Mouse (Mus musculus) left cerebral cortex, postnatal 36 days (tissue): ENCODE measurements around the gene Myadml2. TPM values are rescaled to one million over a fixed set of nuclear protein-coding genes. Genes with fewer than 3 reads are reported as not detected.

Experiments used
- DNase-seq, 2 experiments: peaks; one replicate each; pipeline ENCODE4 v3.0.0; 2021 to 2022; ENCODE audit warnings: low spot score in 2 of 2, mixed read lengths in 1 of 2
- intact Hi-C: fragments of 180-260 bp; cut with DNase I; formaldehyde crosslinking; loops from one replicate; pipeline ENCODE4 v1.15.1; 2025
- total RNA-seq, 2 experiments: library from RNA; stranded (reverse); gene quantifications; 2 replicates each; pipeline ENCODE4 v1.2.3; 2021

The Myadml2 gene
- total RNA-seq, 2 experiments from 2014 or later = 8.2 to 11.9 TPM

DNA sequence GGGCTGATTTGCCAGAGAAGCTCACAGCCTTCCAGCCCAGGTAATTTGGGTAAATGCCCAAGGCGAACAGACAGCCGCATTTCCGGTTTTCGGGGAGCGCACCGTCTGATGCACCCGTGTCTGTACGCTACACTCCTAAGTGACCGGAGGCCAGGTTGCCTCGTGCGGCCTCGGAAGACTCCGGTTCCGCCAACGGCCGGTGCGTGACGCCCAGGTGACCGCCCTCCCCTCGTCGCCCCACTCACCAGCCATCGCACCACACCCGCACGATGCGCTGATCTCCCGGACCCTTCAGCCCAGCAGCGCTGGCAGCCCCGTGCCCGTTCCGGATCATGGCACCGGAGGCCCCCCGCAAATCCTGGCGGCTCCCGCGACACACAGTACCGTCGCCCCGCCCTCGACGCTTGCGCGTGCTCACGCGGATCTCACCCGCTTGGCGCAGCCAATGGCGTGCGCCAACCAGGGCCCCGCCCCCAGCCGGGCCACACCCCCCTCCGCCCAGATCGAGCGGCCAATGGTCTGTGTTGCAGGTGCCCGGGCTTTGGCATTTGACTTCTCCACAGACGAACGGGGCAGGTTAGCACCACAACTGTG lies 30.3 kb downstream of the Myadml2 start, which contains the start of gene Pcyt2:
Pcyt2 (minus strand) TSS at position 418 of the 594 bp plus-strand sequence.
- DNase-seq = peak; percentile 89 to 92
- intact Hi-C loops = no loop called here

DNA sequence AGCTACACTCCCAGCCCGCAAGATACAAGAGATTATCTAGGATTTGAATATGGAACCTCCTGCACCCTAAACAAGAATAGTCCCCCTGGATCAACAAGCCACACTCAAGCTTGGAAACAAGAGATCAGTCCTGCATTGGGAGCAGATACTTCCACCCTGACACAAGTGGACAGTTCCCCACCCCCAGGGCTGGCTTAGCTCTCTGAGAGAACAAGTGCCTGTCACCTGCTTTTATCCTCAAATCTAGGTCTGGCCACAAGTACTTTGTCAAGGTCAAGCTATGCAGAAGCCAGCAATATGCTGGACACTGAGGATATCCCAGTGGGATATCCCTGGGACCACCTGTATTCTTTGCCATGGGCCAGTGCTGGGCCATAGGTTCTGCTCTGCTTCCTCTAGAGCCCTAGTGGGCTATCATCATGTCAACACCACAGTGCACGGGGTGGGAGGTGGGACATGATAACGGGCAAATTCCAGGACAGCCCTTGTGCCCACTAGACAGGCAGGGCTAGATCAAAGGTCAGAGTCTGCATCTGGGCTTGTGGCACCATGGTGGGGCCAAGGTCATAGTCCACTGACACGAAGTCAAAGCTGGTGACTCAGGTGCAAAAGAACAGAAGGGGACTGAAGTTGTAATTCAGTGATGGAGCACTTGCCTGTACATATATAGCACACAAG lies 31.2 kb downstream of the Myadml2 start:
- no peak for DNase-seq
- intact Hi-C loops = no loop called here

DNA sequence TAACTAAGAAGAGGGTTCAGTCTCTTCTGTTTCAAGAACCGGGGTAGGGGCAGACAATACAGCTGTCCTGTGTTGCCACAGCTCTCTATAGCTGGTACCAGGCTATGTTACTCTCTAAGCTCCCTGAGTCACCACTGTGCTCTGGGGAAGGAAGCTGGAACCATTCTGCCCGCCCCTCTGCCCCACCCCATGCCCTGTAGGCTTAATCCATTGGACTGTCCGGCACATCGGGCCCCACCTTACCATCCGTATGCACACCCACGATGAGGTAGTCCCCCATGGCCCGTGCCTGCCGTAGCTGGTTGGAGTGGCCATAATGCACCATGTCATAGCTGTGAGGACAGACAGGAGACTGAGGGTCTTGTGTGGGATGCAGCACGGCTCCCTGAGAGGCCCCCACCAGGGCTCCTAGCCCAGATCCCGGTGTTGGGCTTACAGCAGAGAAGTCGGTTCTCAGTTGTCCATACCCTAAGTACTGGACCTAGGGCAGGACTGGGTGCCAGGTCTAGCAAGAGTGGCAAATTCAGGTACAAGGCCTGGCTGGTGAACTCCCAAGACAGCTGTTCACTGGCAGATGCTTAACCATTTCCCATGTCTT lies 32.3 kb downstream of the Myadml2 start:
- intact Hi-C loops = no loop called here
- DNase-seq = no peak

DNA sequence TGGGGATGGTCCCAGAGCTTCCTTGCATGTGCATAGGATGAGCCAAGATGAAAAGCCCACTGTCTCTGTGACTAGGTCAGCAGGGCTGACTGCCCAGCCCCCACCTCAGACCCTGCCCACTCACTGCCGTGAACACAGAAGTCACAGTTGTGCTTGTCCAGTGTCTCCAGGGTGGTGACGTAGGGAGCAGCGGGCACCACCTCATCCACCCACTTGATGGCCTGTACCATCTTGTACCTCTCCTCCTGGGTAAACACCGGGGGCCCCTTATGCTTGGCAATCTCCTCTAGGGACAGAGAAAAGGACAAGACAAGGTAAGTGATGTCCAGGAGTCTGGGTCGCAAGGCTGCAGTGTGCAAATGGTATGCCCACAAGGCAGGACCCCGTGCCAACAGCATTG lies 32.8 kb downstream of the Myadml2 start:
- intact Hi-C loops = no loop called here

DNA sequence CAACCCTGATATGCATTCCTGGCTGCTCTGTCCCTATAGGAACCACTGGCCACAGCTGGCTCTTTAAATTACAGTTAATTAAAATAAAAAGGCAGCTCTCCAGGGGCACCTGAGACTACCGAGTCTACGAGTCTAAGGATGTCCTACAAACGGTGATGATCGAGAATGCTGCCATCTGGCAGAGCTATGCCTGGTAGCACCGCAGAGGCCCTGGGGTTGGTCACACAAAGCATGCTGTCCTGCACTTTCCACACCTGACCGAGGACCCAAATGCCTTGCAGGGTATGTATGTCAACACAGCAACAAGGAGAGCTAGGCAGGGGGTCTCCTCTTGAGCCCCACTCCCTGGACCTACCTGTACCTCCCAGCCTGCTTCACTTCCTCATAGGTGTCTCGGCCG lies 34.0 kb downstream of the Myadml2 start:
- intact Hi-C loops = no loop called here
- no peak for DNase-seq

More for the DNA sequence above, 32.8 kb downstream of the Myadml2 start:
- DNase-seq = no peak

DNA sequence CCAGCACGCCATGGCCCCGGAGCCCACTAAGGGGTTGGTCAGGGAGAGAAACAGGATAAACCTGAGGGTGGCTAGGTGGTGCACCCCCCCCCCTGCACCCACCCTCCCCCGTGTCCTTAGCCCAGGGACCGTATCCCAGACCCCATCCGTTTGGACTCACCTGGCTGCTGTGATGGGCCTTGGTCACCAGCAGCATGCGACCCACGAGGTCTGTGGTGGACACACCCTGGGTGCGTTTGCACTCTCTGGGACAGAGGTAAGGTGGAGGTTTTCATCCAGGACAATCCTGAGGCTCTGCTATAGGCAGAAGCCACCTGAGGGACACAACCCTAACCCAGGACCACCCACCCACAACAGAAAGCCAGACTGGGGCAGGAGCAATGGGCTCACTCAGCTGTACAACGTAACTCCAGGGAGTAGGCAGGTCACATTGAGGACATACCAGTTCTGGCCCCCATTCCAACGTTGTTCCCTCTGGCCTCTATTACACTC lies 34.4 kb downstream of the Myadml2 start:
- DNase-seq = no peak
- intact Hi-C loops = no loop called here

DNA sequence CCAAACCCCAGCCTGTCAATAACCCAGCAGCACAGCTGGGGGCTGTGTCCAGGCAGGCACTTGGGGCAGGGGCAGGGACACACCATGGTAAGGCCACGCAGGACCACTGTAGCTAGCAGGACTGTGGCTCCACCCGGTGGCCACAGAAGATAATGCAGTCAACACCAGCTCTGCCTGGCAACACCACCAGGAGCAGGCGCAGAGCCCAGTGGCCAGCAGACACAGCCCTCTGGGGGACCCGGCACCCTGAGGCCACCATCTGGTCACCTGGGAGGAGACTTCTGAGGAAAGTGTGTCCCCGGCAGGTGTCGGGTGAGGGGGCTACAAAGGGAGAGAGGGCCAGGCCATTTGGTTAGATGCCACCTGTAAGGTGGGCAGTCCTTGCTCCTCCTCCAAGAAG lies 35.2 kb downstream of the Myadml2 start:
- no peak for DNase-seq
- intact Hi-C loops = no loop called here

DNA sequence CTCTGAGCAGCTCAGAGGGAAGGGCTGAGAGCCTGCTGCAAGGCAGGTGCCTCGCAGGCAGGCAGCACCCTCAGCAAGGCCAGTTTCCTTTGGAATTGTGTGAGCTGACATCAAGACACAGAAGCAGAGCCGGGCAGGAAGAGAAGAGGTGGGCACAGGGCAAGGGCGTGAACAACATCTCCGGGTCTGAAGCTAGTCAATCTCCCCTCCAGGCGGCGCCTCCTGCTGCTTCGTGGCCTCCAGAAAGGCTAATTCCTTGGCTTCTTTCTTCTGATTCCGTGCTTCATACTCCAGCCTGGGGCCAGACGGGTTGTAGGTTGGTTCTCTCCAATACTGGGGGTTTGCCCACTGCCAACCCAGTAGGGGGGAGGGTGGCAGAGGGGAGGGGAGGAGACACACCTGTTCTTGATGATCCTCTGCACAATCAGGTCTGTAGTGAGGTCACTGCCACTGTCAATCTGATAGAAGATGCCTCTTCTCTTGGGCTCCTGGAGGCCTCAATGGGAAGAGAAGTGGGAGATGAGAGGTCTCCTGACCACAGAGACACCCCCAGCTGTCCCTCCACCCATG lies 37.4 kb downstream of the Myadml2 start:
- intact Hi-C loops = no loop called here

DNA sequence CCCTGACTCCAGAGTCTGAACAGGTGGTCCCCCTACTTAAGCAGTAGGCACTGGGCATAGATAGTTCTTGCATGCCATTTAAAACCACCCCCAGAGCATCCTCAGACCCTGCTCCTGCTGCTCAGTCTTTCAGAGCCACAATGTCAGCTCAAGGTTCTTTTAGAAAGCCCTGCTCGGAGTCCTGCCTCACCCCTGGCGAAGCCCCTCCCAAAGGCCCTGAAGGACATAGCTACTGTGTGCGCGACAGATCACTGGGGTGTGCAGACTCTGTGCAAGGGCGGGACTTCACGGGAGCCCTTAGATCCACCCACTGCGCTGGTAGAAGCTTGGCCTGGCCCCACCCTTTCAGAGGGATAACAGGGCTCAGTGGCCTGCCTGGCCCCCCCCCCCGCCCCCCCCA lies 38.7 kb downstream of the Myadml2 start:
- no peak for DNase-seq
- intact Hi-C loops = no loop called here

More for the DNA sequence above, 37.4 kb downstream of the Myadml2 start:
- DNase-seq = no peak

DNA sequence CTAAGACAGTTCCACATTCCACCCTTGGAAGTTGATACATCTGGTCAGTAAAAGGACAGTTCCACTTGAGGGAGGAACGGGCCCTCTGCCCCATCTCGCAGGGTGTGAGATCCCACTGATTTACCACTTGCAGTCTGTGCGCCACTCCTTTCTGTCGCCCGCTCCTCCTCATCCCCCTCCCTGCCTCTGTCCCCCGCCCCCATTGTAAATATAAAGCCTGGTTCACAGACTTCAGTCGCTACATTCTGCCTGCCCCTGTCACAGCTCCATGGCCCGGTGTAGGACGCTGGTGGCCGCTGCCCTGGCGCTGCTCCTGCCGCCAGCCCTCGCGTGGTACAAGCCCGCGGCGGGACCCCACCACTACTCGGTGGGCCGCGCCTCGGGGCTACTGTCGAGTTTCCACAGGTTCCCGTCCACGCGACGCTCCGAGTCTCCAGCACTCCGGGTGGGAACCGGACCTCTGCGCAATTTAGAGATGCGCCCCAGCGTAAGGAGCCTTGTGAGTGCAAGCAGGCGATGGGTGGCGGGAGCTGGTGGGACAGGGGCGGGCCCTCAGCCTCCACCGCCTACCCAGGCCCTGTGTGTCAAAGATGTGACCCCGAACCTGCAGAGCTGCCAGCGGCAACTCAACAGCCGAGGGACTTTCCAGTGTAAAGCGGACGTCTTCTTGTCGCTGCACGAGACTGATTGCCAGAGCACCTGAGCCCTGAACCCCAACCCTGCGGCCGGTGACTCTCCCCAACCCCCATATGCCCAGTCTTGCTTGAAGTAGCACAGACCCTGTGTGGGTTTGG lies 39.5 kb downstream of the Myadml2 start, which contains the start of gene Npb:
Npb (plus strand) TSS at position 237 of the 794 bp plus-strand sequence.
- no peak for DNase-seq
- intact Hi-C loops = no loop called here

DNA sequence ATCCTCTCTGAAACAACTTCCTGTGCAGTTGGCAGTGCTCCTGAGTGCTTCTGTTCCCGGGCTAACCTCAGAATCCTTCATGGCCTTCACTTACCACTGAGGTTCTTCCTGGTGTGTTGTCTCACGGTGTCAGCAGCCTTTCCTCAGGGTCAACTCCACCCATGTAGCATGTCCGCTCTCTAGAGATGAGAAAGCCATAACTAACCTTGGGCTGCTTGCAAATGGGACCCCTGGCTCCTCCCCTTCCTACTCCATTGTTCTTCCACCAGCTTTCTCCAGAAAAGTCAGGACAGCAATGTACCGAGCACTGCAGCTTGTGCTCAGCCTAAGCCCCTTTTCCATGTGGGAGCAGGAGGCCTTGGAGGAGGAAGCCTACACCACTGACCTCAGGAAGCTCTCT lies 41.2 kb downstream of the Myadml2 start:
- DNase-seq = no peak
- intact Hi-C loops = no loop called here

DNA sequence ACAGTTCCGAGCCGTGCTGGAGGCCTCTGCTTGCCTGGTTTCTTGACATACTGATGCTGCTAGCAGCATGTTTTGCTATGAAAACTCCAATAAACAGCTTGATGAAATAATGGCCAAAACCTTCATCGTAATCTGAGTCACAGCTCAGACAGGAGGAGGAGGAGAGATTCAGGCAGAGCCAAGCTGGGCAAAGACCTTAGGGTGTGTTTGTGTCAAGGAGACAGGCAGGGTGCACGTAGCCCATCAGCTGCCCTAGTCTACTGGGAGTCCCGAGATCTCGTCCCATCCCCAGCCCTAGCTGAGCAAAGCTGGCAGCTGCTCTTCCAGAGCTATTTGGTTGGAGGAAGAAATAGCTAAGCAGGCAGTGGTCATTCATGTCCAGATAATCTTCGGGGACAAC lies 42.3 kb downstream of the Myadml2 start:
- DNase-seq = no peak
- intact Hi-C loops = no loop called here

DNA sequence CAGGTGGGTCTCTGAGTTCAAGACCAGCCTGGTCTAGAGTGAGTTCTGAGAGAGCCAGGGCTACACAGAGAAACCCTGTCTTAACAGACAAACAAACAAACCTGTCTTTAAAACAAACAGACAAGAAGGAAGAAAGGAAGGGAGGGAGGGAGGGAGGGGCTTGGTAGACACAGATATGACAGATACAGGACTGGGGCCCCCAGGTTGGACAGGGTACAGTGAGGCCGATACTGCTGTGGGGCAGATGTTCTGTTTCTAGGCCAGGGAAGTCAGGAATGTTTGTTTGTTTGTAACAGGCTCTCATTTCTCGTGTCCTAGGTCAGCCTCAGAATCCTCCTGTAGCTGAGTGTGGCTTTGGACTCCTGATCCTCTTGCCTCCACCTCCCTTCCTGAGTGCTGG lies 44.4 kb downstream of the Myadml2 start:
- no peak for DNase-seq
- intact Hi-C loops = no loop called here

DNA sequence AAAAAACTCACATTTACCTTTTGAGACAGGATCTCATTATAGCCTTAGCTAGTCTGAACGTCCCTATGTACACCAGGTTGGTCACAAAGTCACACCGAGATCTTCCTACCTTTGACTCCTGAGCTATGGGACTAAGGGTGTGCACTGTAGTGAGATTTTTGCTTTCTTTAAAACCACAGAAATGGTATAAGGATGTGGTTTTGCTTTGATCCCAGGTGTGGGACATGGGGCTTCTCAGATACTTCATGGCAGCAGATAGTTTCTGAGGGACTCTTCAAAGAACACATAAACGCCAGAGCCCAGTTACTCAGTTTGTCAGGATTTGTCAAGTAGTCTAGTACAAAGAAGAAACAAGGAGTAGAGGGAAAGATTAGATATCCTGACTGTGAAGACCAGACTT lies 47.2 kb downstream of the Myadml2 start:
- no peak for DNase-seq
- intact Hi-C loops = no loop called here

DNA sequence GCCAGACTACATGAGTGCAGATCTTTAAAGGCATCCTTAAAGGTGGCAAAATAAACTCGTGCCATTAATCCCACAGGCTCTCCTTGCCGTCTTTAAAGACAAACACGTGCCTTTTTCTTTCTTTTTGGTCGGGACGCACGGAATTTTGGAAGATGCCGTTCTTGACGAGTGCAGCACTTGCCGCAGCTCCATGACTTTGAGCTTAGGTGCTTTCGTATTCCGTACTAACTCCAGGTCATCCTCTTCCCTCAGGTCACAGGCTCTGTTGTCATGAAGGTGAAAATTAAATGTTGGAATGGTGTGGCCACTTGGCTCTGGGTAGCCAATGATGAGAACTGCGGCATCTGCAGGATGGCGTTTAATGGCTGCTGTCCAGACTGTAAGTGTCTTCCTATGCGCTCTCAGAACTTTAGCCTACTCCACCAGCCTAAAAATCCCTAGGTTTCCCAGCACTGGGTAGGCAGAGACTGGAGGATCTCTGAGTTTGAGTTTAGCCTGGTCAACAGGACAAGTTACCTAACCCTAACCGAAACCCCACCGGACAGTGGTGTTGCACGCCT lies 48.9 kb downstream of the Myadml2 start:
- intact Hi-C loops = no loop called here
- DNase-seq = no peak

DNA sequence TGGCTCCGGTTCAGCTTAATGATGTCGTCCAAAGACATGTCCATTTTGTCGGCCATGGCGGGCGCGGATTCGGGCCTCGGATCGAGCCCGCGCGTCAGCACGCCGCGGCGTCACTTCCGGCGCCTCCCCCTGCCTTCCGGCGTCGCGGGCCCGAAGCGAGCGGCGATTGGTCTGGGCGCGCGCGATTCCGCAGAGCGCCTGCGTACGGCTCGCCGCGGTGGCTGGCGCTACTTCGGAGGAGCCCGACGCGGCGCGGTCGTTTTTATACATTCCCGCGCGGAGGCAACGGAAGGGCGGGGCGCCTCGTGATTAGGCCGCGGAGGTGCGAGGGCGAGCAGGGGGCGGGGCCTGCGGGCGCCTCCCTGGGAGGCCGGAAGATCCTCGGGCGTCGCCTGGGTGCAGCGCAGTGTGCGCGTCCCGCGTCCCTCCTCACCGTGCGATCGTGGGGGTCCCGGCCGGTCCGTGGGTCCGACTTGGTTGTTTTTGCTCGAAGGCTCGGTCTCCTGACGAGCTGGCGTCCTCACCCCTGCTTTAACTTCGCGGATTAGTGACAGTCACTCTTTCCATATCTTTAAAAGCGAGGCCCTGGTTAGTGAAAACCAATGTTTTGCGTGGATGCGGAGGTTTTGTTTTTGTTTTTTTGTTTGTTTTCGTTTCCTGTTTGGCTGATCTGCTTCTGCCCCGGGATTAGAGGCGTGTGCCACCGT lies 49.5 kb downstream of the Myadml2 start, which contains the start of the genes Alyref and Anapc11:
Alyref (minus strand) TSS at position 83 of the 707 bp plus-strand sequence.
Anapc11 (plus strand) TSS at position 139 of the 707 bp plus-strand sequence.
- peak; percentile 92 to 94 for DNase-seq
- intact Hi-C loops = no loop called here

DNA sequence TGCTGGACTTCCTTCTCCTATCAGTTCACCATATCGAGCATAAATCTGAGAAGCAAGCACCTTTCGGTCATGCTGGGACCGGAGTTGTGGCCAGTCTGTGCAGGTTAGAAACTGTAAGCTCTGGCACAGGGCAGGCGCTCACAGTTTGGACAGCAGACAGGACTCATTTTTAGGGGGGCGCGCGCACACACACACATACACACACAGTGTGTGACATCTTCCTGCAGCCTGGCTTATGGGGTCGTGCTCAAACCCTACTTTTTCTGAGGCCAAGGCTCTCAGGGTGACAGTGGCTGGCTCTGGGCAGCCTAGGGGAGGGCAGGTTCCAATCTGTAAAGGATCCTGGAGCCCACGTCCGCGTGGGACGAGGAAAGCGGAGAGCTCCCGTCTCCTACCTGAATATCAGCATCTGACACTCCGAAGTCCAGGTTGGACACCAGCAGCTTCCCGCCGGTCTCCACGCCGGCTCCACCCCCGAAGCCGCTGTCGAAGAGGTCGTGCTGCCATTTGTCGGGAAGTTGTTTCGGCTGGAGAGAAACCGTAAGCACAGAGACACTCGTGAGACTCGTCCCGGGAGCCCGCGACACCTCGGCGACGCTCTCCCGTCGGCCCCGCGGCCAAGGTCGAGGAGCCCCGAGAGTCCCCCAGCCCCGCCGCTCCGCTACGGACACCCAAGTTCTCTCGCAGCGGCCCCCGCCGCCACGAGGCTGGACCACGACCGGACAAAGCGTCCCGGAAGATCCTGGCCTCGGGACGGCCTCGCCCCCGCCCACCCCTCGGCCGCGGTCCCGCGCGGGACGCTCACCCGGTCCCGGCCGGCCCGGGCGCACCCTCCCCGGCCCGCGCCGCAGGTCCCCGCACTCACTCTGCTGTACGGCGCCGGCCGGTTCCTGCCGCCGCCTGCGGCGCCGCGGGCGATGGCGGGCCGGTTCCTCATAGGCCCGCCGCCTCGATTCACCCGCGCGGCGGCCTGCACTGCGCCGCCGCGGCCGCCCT lies 50.4 kb downstream of the Myadml2 start:
- no peak for DNase-seq
- intact Hi-C loops = no loop called here
